Mouse (Mus musculus) liver, embryonic 12.5 days (tissue): Measurements from ENCODE around the gene Nhlh1. TPM values are rescaled to one million over a fixed set of nuclear protein-coding genes. Genes with fewer than 3 reads are reported as not detected.

Source experiments
- ATAC-seq: fragments of 200-750 bp; cut with Nextera tagmentation; 2 replicates; pipeline ENCODE4 v1.8.0; 2017; ENCODE audit warnings: moderate number of reproducible peaks, mild to moderate bottlenecking, moderate library complexity
- H3K27ac ChIP-seq: fragments of 300-500 bp; sonication (generic); 2 replicates; pipeline ENCODE4 v1.5.1; 2016; ENCODE audit warnings: mild to moderate bottlenecking
- H3K27me3 ChIP-seq: fragments of 300-500 bp; sonication (generic); replicated peaks from 2 replicates; pipeline ENCODE4 v1.6.1; 2016; ENCODE audit warnings: mild to moderate bottlenecking, moderate library complexity
- H3K36me3 ChIP-seq: fragments of 300-500 bp; sonication (generic); 2 replicates; pipeline ENCODE4 v1.6.1; 2016; ENCODE audit warnings: mild to moderate bottlenecking, moderate library complexity
- H3K4me1 ChIP-seq: fragments of 300-500 bp; sonication (generic); 2 replicates; pipeline ENCODE4 v1.6.1; 2016
- H3K4me2 ChIP-seq: fragments of 300-500 bp; sonication (generic); 2 replicates; pipeline ENCODE4 v1.6.1; 2016; ENCODE audit warnings: mild to moderate bottlenecking, moderate library complexity
- H3K4me3 ChIP-seq: fragments of 300-500 bp; sonication (generic); 2 replicates; pipeline ENCODE4 v1.5.1; 2016; ENCODE audit warnings: mild to moderate bottlenecking, moderate library complexity
- H3K9ac ChIP-seq: fragments of 300-500 bp; sonication (generic); 2 replicates; pipeline ENCODE4 v1.6.1; 2016; ENCODE audit warnings: mild to moderate bottlenecking, moderate library complexity
- H3K9me3 ChIP-seq: fragments of 300-500 bp; sonication (generic); replicated peaks from 2 replicates; pipeline ENCODE4 v1.6.1; 2016; ENCODE audit warnings: mild to moderate bottlenecking, moderate library complexity
- WGBS: fragments of 180-500 bp; shearing (Covaris S2); methylation state at CpG from one replicate; pipeline ENCODE4 v1.1.7; 2016; ENCODE audit not compliant: insufficient replicate concordance; 5-methylcytosine and 5-hydroxymethylcytosine counted together
- polyA plus RNA-seq: library from polyadenylated mRNA; unstranded; fragments of >200 nt; fragmentation: Nextera tagmentation; extraction: Ambion mirVana; gene quantifications from 2 replicates; pipeline ENCODE4 v1.2.1, GENCODE M21; 2016

The Nhlh1 gene
- polyA plus RNA-seq, 1 experiment from 2014 or later, result not detected

DNA sequence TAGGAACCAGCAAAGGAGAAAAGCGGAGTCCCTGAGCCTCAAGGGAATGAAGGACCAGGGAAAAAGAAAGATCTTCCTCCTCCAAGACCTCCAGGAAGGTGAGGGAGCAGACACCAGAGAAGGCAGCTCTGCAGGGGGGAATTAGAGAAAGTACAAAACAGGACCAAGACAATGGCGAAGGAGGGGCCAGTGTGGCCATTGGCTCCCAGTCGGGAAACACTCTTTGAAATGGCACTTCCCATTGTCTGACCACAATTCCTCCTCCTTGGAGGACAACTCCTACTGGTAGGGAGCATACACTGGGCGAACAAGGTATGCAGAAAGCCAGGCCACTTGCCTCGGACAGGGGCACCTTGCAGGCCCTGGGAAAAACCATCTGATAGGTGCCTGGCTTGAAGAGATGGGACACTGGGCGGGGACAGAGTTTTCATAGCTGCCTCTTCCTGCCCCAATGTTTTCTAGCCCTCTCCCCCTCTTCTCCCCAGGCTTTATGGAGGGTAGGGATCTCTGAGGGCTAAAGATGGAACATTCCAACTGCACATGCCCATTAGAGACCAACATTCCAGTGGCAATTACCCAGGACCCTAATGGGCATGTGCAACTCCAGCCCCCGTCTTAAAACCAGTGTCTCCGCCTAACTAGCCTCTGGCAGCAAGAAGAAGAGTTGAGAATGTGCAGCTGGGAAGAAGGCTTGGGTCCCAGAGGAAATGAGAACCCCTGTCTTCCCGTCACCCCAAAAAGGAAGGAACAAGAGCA is 33.1 kb downstream of the Nhlh1 start:
- WGBS, result 53% methylated on average over 9 of the region's 9 CpGs
- ATAC-seq, result no peak
- peaks cover 19% of the 10 kb centered on the region for H3K4me1 ChIP-seq
- H3K4me3 ChIP-seq, result no peak overlapping the region
- H3K36me3 ChIP-seq, result no peaks in the 10 kb centered on the region
- peaks cover 19% of the 10 kb centered on the region for H3K27me3 ChIP-seq
- no peak overlapping the region for H3K9ac ChIP-seq
- no peak overlapping the region for H3K4me2 ChIP-seq
- H3K9me3 ChIP-seq, result no peaks in the 10 kb centered on the region
- H3K27ac ChIP-seq, result no peak overlapping the region

DNA sequence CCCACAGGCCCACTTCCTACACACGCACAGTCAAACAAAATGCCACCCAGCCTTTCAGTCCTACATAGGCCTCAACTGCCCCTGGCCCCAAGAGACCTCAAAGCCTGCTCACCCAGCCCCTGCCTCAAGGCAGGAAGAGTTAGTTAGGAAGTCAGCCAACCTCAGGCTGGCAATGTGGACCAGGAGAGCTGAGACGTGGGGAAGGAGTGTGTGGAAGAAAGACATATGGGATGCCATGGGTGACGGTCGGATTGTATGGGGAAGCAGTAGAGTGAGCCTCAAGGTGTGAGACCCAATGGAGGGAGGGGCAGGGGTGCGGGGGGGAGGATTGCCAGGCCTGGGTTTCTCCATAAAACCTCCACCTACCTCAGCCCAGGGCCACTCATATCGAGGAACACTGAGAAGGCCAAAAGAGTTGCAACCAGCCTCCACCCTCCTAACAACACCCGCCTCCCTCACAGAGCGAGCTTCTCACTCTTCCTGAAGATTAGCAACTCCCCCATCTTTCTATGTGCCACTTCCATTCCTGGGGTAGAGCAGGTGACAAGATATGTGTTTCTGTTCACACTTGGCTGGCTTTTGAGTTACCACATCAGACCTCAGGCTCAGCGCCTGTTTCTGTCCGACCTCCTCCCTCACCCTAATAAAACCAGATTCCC is 37.4 kb downstream of the Nhlh1 start:
- Histone ChIP-seq H3K9ac (no peak overlapping the region), H3K4me3 (no peak overlapping the region), H3K27me3 (no peaks in the 10 kb centered on the region), H3K27ac (no peak overlapping the region), H3K9me3 (no peaks in the 10 kb centered on the region), H3K36me3 (no peaks in the 10 kb centered on the region), H3K4me2 (no peak overlapping the region), H3K4me1 (peaks cover 6% of the 10 kb centered on the region)
- ATAC-seq, result no peak
- WGBS, result 70% methylated on average over 10 of the region's 10 CpGs

GRCm38 (mm10) chr1:172019339-172019738 is 38.0 kb downstream of the Nhlh1 start:
- Histone ChIP-seq H3K27me3 (no peaks in the 10 kb centered on the region), H3K4me2 (no peak overlapping the region), H3K9me3 (no peaks in the 10 kb centered on the region), H3K27ac (no peak overlapping the region), H3K4me1 (peaks cover 3% of the 10 kb centered on the region; the same call in 1 of the 2 replicates), H3K9ac (no peak overlapping the region), H3K36me3 (no peaks in the 10 kb centered on the region), H3K4me3 (no peak overlapping the region)
- 76% methylated on average over 4 of the region's 4 CpGs for WGBS
- ATAC-seq, result no peak

GRCm38 (mm10) chr1:172018336-172019311 is 38.7 kb downstream of the Nhlh1 start:
- ATAC-seq, result no peak
- Histone ChIP-seq H3K36me3 (no peaks in the 10 kb centered on the region), H3K4me2 (no peak overlapping the region)

GRCm38 (mm10) chr1:172017517-172018070 is 39.8 kb downstream of the Nhlh1 start:
- Histone ChIP-seq H3K27me3 (no peaks in the 10 kb centered on the region), H3K4me3 (no peak overlapping the region), H3K9me3 (no peaks in the 10 kb centered on the region), H3K27ac (no peak overlapping the region), H3K4me1 (no peaks in the 10 kb centered on the region; the same call in 1 of the 2 replicates), H3K4me2 (no peak overlapping the region), H3K36me3 (no peaks in the 10 kb centered on the region), H3K9ac (no peak overlapping the region)
- WGBS, result 68% methylated on average over 6 of the region's 6 CpGs
- no peak for ATAC-seq

More at GRCm38 (mm10) chr1:172018336-172019311, 38.7 kb downstream of the Nhlh1 start:
- Histone ChIP-seq H3K4me1 (no peaks in the 10 kb centered on the region; the same call in 1 of the 2 replicates), H3K4me3 (no peak overlapping the region), H3K9me3 (no peaks in the 10 kb centered on the region), H3K9ac (no peak overlapping the region), H3K27me3 (no peaks in the 10 kb centered on the region), H3K27ac (no peak overlapping the region)
- 71% methylated on average over 9 of the region's 9 CpGs for WGBS

DNA sequence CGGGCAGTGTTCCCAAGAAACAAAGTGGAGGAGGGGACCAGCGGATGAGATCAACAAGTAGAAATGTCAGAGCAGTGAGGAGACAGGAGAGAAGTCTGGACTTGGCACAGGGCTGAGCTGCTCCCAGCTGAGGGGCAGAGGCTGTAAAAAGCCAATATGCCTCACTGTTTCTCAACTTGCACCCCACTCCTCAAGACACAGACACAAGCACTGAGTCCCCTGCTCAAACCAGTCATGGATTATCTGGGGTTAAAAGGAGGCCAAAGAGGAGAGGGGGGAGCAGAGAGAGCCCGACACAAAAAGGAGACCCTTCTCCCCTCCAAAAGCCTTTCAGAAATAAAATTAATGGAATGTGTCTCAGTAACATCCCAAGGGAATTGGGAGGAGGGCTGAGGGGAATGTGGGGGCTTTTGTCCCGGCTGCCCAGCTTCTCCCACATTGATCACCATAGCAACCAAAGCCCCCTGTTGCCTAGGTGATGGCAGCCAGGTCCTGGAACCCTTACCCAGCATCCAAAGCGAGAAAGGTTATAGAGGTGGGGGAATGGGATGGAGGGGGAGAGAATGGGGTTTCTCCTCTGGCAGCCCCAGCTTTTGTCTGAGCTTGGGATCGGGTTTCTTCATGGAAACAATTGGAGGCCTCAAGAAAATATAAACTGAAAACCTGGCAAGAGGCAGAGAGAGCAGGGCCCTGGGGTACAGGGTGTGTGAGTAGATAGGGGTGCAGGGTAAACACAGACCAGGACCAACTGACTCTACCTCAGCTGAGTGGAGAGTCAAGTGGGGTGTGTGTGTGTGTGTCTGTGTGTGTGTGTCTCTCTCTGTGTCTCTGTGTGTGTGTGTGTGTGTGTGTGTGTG is 40.5 kb downstream of the Nhlh1 start:
- Histone ChIP-seq H3K4me3 (no peak overlapping the region), H3K9ac (no peak overlapping the region), H3K4me1 (no peaks in the 10 kb centered on the region; the same call in 1 of the 2 replicates), H3K27ac (no peak overlapping the region), H3K36me3 (no peaks in the 10 kb centered on the region), H3K9me3 (no peaks in the 10 kb centered on the region), H3K4me2 (no peak overlapping the region), H3K27me3 (no peaks in the 10 kb centered on the region)
- WGBS, result 60% methylated on average over 6 of the region's 6 CpGs
- ATAC-seq, result no peak

GRCm38 (mm10) chr1:172016031-172016430 is 41.3 kb downstream of the Nhlh1 start:
- Histone ChIP-seq H3K9ac (no peak overlapping the region), H3K9me3 (no peaks in the 10 kb centered on the region), H3K27me3 (no peaks in the 10 kb centered on the region), H3K4me3 (no peak overlapping the region), H3K36me3 (no peaks in the 10 kb centered on the region), H3K27ac (no peak overlapping the region), H3K4me1 (no peaks in the 10 kb centered on the region; the same call in 1 of the 2 replicates), H3K4me2 (no peak overlapping the region)
- 67% methylated on average over 8 of the region's 8 CpGs for WGBS
- no peak for ATAC-seq

DNA sequence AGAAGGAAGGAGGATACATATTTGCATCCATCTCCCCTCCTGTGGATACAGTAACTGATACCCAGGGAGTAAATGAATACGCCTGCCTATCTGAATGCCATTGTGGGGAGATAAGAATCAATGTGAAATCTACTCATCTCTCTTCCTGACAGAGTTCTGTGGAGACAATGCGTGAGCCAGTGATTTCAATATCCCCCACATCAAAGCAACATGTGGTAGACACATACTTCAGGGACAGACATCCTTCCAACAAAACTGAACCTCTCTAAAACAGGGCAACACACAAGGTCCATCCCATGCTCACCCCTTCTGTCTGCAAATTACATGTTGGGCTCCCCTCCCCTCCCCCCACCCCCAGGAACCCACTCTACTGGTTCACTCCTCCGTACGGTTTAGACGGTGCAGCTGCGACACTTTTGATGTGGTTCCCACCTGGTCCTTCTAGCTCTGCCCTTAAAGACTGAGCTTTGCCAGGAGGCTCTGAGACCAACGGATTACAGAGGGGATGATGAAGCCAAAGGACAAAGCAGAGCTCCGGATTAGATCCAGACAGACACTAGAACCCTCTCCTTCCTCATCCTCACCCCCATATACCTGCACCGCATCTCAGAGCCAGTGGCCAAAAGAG is 41.9 kb downstream of the Nhlh1 start:
- Histone ChIP-seq H3K27ac (no peak overlapping the region), H3K9me3 (no peaks in the 10 kb centered on the region), H3K4me1 (no peaks in the 10 kb centered on the region; the same call in 1 of the 2 replicates), H3K4me3 (no peak overlapping the region), H3K36me3 (no peaks in the 10 kb centered on the region), H3K9ac (no peak overlapping the region), H3K4me2 (no peak overlapping the region), H3K27me3 (no peaks in the 10 kb centered on the region)
- ATAC-seq, result no peak
- 67% methylated on average over 9 of the region's 9 CpGs for WGBS

DNA sequence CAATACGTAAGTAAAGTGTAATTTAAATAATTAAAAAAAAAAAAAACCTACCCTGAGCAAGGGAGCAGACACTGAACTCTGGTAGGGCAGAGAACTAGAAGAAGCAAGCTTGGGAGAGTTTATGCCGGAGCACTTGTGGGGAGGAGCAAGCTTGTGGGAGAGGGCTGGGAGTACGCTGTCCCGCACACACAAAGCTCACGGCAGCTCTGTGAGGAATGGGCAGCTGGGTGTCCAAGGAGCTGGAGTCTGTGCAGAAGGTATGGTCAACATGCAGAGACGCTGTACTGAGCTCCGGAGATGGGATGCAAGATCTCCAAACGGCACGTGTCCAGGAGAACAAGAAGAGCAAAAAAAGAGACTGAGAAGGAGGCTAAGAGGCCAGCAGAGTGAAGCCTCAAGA is 42.6 kb downstream of the Nhlh1 start:
- ATAC-seq, result no peak
- Histone ChIP-seq H3K9ac (no peak overlapping the region), H3K4me3 (no peak overlapping the region), H3K9me3 (no peaks in the 10 kb centered on the region), H3K4me1 (no peaks in the 10 kb centered on the region; the same call in 1 of the 2 replicates), H3K27ac (no peak overlapping the region), H3K36me3 (peaks cover 2% of the 10 kb centered on the region), H3K27me3 (no peaks in the 10 kb centered on the region), H3K4me2 (no peak overlapping the region)
- WGBS, result 77% methylated on average over 9 of the region's 9 CpGs

- ATAC-seq, result no peak
- no peaks in the 10 kb centered on the region; the same call in 1 of the 2 replicates for H3K4me1 ChIP-seq
- H3K9ac ChIP-seq, result no peak overlapping the region
- H3K9me3 ChIP-seq, result no peaks in the 10 kb centered on the region
- peaks cover 23% of the 10 kb centered on the region for H3K36me3 ChIP-seq
- H3K4me2 ChIP-seq, result no peak overlapping the region
- WGBS, result 34% methylated on average over 5 of the region's 5 CpGs
- no peak overlapping the region for H3K27ac ChIP-seq
- no peaks in the 10 kb centered on the region for H3K27me3 ChIP-seq
- H3K4me3 ChIP-seq, result no peak overlapping the region
Measured at GRCm38 (mm10) chr1:172012030-172012429, 45.3 kb downstream of the Nhlh1 start.
